Mouse (Mus musculus) retina, postnatal 1 day (tissue): ENCODE results near the gene Ppp1r14c.
A peak's percentile ranks its signal among the peaks of the same experiment; 100 is the strongest.
"Not testable (repeated sequence)": the region's sequence is repeated elsewhere in the genome, so short reads cannot be mapped to it uniquely, and the experiment has no call there.

Source experiments
- DNase-seq: peaks from one replicate; pipeline ENCODE4 v3.0.0-alpha.2; 2012

Ppp1r14c gene

GRCm38 (mm10) chr10:3403416-3404137 lies 37.7 kb downstream of the Ppp1r14c start:
- DNase-seq: no peak

GRCm38 (mm10) chr10:3404362-3404761 lies 38.5 kb downstream of the Ppp1r14c start:
- DNase-seq: no peak

GRCm38 (mm10) chr10:3406280-3406679 lies 40.4 kb downstream of the Ppp1r14c start:
- DNase-seq: no peak

GRCm38 (mm10) chr10:3408036-3408661 lies 42.3 kb downstream of the Ppp1r14c start:
- no peak for DNase-seq

GRCm38 (mm10) chr10:3408699-3409098 lies 42.8 kb downstream of the Ppp1r14c start:
- no peak for DNase-seq

- DNase-seq: no peak
These were observed 45.4 kb downstream of the Ppp1r14c start for GRCm38 (mm10) chr10:3411222-3411621.

GRCm38 (mm10) chr10:3411639-3412038 lies 45.8 kb downstream of the Ppp1r14c start:
- DNase-seq: no peak

- no peak for DNase-seq
These were observed 49.0 kb downstream of the Ppp1r14c start for GRCm38 (mm10) chr10:3414813-3415212.

GRCm38 (mm10) chr10:3416565-3416964 lies 50.7 kb downstream of the Ppp1r14c start:
- DNase-seq: no peak

- no peak for DNase-seq
These were observed 51.6 kb downstream of the Ppp1r14c start for GRCm38 (mm10) chr10:3417408-3417807.

- DNase-seq: peak; percentile 93
These were observed 58.2 kb downstream of the Ppp1r14c start for GRCm38 (mm10) chr10:3424016-3424415.

GRCm38 (mm10) chr10:3427689-3428399 lies 62.0 kb downstream of the Ppp1r14c start:
- peak; percentile 75 for DNase-seq

GRCm38 (mm10) chr10:3434848-3435474 lies 69.1 kb downstream of the Ppp1r14c start:
- DNase-seq: no peak

GRCm38 (mm10) chr10:3440722-3441471 lies 75.0 kb downstream of the Ppp1r14c start:
- no peak for DNase-seq

GRCm38 (mm10) chr10:3446748-3447147 lies 80.9 kb downstream of the Ppp1r14c start:
- not testable (repeated sequence) for DNase-seq

- no peak for DNase-seq
These were observed 82.8 kb downstream of the Ppp1r14c start for GRCm38 (mm10) chr10:3448699-3449098.

GRCm38 (mm10) chr10:3451930-3452329 lies 86.1 kb downstream of the Ppp1r14c start:
- DNase-seq: no peak

- DNase-seq: no peak
These were observed 87.1 kb downstream of the Ppp1r14c start for GRCm38 (mm10) chr10:3452822-3453475.

- no peak for DNase-seq
These were observed 92.8 kb downstream of the Ppp1r14c start for GRCm38 (mm10) chr10:3458686-3459085.

- no peak for DNase-seq
These were observed 95.0 kb downstream of the Ppp1r14c start for GRCm38 (mm10) chr10:3460841-3461240.

- DNase-seq: no peak
These were observed 100.3 kb downstream of the Ppp1r14c start for GRCm38 (mm10) chr10:3466135-3466626.

- DNase-seq: no peak
These were observed 102.7 kb downstream of the Ppp1r14c start for GRCm38 (mm10) chr10:3468590-3468989.
